In genomic region chr2:81506985-81507384, GRCm38 (mm10) we compare ENCODE assay signal across 34 mouse cellular contexts.
"Had no signal": no experiment of that assay in that cellular context is flagged by ENCODE, and none has a peak within 500 bp of the region (broad histone marks: within the 10 kb centered on the region; RNA-seq: fewer than 3 reads in every experiment).

No protein-coding gene starts in this region.

- H3K9me3 ChIP-seq: heart, embryonic 12.5 days; heart, embryonic 13.5 days; heart, embryonic 15.5 days; hindbrain, embryonic 10.5 days; hindbrain, embryonic 12.5 days; hindbrain, embryonic 13.5 days; hindbrain, embryonic 15.5 days; intestine, embryonic 15.5 days; kidney, embryonic 15.5 days had no signal

- ATAC-seq: hindbrain, embryonic 16.5 days; hindbrain, postnatal 0 days; inflammation-experienced regulatory T-cells, adult 6 months; intestine, embryonic 15.5 days; intestine, embryonic 16.5 days; intestine, postnatal 0 days had no signal

- DNase-seq: heart, postnatal 10 days; heart, postnatal 14 days; heart, postnatal 36 days; heart, postnatal 4 days; kidney, adult 11 months; kidney, adult 18-20 months; kidney, adult 2 months; kidney, adult 8-10 months; kidney, adult 9 months; kidney, postnatal 10 days; kidney, postnatal 14 days; kidney, postnatal 25 days; kidney, postnatal 36 days; kidney, postnatal 4 days; layer of hippocampus, adult 9-11 months had no signal

- H3K4me3 ChIP-seq: heart, embryonic 12.5 days; heart, embryonic 13.5 days; heart, embryonic 15.5 days; hindbrain, embryonic 10.5 days; hindbrain, embryonic 12.5 days; hindbrain, embryonic 13.5 days; hindbrain, embryonic 15.5 days; intestine, embryonic 15.5 days; kidney, embryonic 15.5 days; layer of hippocampus, adult 2 months; left cerebral cortex, adult 2 months had no signal

- H3K9ac ChIP-seq: heart, embryonic 12.5 days; heart, embryonic 13.5 days; heart, embryonic 15.5 days; hindbrain, embryonic 12.5 days; hindbrain, embryonic 13.5 days; hindbrain, embryonic 14.5 days; hindbrain, embryonic 15.5 days; intestine, embryonic 15.5 days; kidney, embryonic 15.5 days had no signal

- H3K4me1 ChIP-seq: heart, embryonic 12.5 days; heart, embryonic 13.5 days; heart, embryonic 15.5 days; hindbrain, embryonic 10.5 days; hindbrain, embryonic 12.5 days; hindbrain, embryonic 13.5 days; hindbrain, embryonic 15.5 days; intestine, embryonic 15.5 days; kidney, embryonic 15.5 days had no signal

- H3K36me3 ChIP-seq: heart, embryonic 12.5 days; heart, embryonic 13.5 days; heart, embryonic 15.5 days; hindbrain, embryonic 10.5 days; hindbrain, embryonic 12.5 days; hindbrain, embryonic 13.5 days; hindbrain, embryonic 15.5 days; intestine, embryonic 15.5 days; kidney, embryonic 15.5 days had no signal

- H3K27me3 ChIP-seq: heart, embryonic 12.5 days; heart, embryonic 13.5 days; heart, embryonic 15.5 days; hindbrain, embryonic 12.5 days; hindbrain, embryonic 13.5 days; hindbrain, embryonic 15.5 days; intestine, embryonic 15.5 days; kidney, embryonic 15.5 days had no signal

- H3K4me2 ChIP-seq: heart, embryonic 11.5 days; heart, embryonic 12.5 days; heart, embryonic 13.5 days; heart, embryonic 15.5 days; hindbrain, embryonic 12.5 days; hindbrain, embryonic 13.5 days; hindbrain, embryonic 14.5 days; hindbrain, embryonic 15.5 days; intestine, embryonic 15.5 days; kidney, embryonic 15.5 days had no signal

- H3K27ac ChIP-seq: heart, embryonic 13.5 days; heart, embryonic 15.5 days; hindbrain, embryonic 10.5 days; hindbrain, embryonic 12.5 days; hindbrain, embryonic 13.5 days; hindbrain, embryonic 14.5 days; hindbrain, embryonic 15.5 days; hindbrain, postnatal 0 days; intestine, embryonic 15.5 days; kidney, embryonic 15.5 days; kidney, postnatal 0 days; layer of hippocampus, adult 2 months; left cerebral cortex, adult 2 months had no signal
